Mouse (Mus musculus) macrophage (primary cell): Measurements from ENCODE around the gene Klhdc4. TPM values are rescaled to one million over a fixed set of nuclear protein-coding genes. Genes with fewer than 3 reads are reported as not detected.

Source experiments
- H3K27ac ChIP-seq: fragments of 350-480 bp; formaldehyde crosslinking; 2 replicates; pipeline ENCODE4 v1.9.0; 2021
- H3K36me3 ChIP-seq: fragments of 350-480 bp; formaldehyde crosslinking; 2 replicates; pipeline ENCODE4 v1.9.0; 2021; ENCODE audit errors: inconsistent target
- H3K4me3 ChIP-seq: fragments of 350-480 bp; formaldehyde crosslinking; 2 replicates; pipeline ENCODE4 v1.9.0; 2021; ENCODE audit errors: inconsistent target
- H3K79me2 ChIP-seq: fragments of 350-480 bp; formaldehyde crosslinking; 2 replicates; pipeline ENCODE4 v1.9.0; 2021; ENCODE audit errors: inconsistent target
- WGBS: methylation state at CpG from one replicate; pipeline ENCODE4 v1.1.7; 2026; ENCODE audit warnings: inconsistent platforms; ENCODE audit not compliant: missing documents; 5-methylcytosine and 5-hydroxymethylcytosine counted together
- polyA plus RNA-seq: library from polyadenylated mRNA; stranded (reverse); fragments of 250-400 nt; gene quantifications from 3 replicates; pipeline ENCODE4 v1.2.4, GENCODE M21; 2018; ENCODE audit warnings: inconsistent platforms

Gene Klhdc4
- polyA plus RNA-seq, 1 experiment from 2014 or later = 18.7 TPM

DNA sequence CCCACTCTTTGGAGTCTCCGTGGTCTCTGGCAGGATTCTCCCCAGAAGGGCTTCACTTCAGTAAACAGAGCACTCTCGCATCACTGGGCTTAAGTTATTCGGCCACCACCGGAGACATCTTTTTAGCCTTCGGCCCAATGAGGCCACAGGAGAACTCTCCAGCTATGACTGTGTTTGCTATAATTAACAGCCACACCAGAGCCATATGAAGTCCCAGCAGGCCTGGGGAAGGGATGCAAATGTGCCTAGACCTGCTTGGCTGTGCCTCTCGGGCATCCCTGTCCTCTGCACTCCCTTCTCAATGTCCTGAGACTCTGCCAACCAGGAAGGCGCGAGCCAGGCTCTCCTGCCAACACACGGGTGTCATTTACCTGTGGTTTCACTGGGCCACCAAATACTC, 28.0 kb upstream of the Klhdc4 start:
- WGBS = 89% methylated on average over 9 of the region's 9 CpGs
- no peak overlapping the region for H3K27ac ChIP-seq
- H3K4me3 ChIP-seq = no peak overlapping the region
- no peaks in the 10 kb centered on the region for H3K36me3 ChIP-seq
- H3K79me2 ChIP-seq = no peaks in the 10 kb centered on the region

- Histone ChIP-seq H3K79me2 (no peaks in the 10 kb centered on the region), H3K4me3 (no peak overlapping the region), H3K27ac (no peak overlapping the region), H3K36me3 (no peaks in the 10 kb centered on the region)
- 92% methylated on average over 14 of the region's 14 CpGs for WGBS
Observed at GRCm38 (mm10) chr8:121856071-121856746, 26.8 kb upstream of the Klhdc4 start.

DNA sequence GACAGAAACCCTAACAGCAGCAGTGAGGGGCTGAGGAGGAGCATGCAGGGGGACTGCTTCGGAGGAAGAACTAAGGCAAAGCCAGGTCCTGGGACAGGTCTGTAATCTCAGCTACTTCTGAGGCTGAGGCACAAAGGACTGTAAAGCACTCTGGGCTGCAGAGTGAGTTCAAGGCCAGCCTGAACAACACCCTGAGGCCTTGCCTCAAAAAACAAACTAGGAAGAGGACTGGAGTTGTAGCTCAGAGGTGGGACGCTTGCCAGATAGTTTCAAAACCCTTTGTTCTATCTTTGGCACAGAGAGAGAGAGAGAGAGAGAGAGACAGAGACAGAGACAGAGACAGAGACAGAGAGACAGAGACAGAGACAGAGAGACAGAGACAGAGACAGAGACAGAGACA, 24.2 kb upstream of the Klhdc4 start:
- 81% methylated on average over 2 of the region's 2 CpGs for WGBS
- no peak overlapping the region for H3K27ac ChIP-seq
- no peaks in the 10 kb centered on the region for H3K79me2 ChIP-seq
- no peak overlapping the region for H3K4me3 ChIP-seq
- no peaks in the 10 kb centered on the region for H3K36me3 ChIP-seq

GRCm38 (mm10) chr8:121852464-121852863, 23.1 kb upstream of the Klhdc4 start:
- no peaks in the 10 kb centered on the region for H3K79me2 ChIP-seq
- H3K4me3 ChIP-seq = no peak overlapping the region
- no peaks in the 10 kb centered on the region for H3K36me3 ChIP-seq
- 78% methylated on average over 7 of the region's 7 CpGs for WGBS
- no peak overlapping the region for H3K27ac ChIP-seq

DNA sequence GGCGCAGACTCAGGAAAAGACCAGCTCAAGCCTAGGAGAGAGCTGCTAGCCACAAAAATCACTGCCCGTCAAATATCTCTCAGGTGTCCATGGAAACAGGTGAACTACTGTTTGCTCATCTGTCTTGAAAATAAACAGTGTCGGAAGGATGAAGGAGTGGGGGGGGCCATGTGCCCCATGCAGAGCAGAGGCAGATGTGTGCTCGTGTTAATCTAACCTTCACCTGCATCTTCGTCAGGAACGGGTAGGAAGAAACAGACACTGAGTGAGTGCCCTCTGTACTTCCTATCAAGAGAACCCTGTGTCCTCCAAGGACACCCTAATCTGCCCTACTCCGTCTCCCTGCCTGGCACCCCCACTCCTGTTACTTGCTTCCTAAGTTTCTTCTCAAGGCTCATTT, 22.3 kb upstream of the Klhdc4 start:
- WGBS = 93% methylated on average over 7 of the region's 7 CpGs
- Histone ChIP-seq H3K79me2 (no peaks in the 10 kb centered on the region), H3K4me3 (no peak overlapping the region), H3K27ac (peak overlapping the region; percentile 59), H3K36me3 (no peaks in the 10 kb centered on the region)

GRCm38 (mm10) chr8:121850821-121851470, 21.6 kb upstream of the Klhdc4 start:
- Histone ChIP-seq H3K36me3 (no peaks in the 10 kb centered on the region), H3K4me3 (no peak overlapping the region), H3K79me2 (no peaks in the 10 kb centered on the region), H3K27ac (peak overlapping the region; percentile 59)
- WGBS = 9% methylated on average over 24 of the region's 24 CpGs

- H3K79me2 ChIP-seq = no peaks in the 10 kb centered on the region
- WGBS = 52% methylated on average over 10 of the region's 12 CpGs
- no peaks in the 10 kb centered on the region for H3K36me3 ChIP-seq
- no peak overlapping the region for H3K4me3 ChIP-seq
- H3K27ac ChIP-seq = peak overlapping the region; percentile 59
Observed at GRCm38 (mm10) chr8:121850436-121850820, 21.1 kb upstream of the Klhdc4 start.

DNA sequence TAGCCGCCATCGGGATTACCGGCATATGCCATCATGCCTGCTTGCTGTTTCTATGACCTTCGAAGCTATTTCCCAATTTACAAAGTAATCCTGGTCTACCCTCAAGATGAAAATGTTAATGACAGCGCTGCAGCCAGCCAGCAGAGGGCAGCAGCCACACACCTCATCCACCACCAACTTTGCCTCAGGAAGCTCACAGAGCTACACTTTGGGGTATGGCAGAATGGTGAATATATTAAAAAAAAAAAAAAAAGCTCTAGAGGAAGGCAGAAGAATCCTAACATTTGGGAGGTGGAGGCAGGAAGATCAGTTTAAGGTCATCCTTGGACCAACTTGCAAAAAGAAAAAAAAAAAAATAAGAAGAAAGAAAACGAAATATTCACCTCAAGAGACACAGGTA, 20.6 kb upstream of the Klhdc4 start:
- Histone ChIP-seq H3K27ac (no peak overlapping the region), H3K36me3 (no peaks in the 10 kb centered on the region), H3K4me3 (no peak overlapping the region), H3K79me2 (no peaks in the 10 kb centered on the region)
- WGBS = 14% methylated on average over 6 of the region's 6 CpGs

- no peak overlapping the region for H3K27ac ChIP-seq
- H3K79me2 ChIP-seq = no peaks in the 10 kb centered on the region
- H3K4me3 ChIP-seq = no peak overlapping the region
- 76% methylated on average over 8 of the region's 9 CpGs for WGBS
- no peaks in the 10 kb centered on the region for H3K36me3 ChIP-seq
Observed at GRCm38 (mm10) chr8:121849303-121849702, 19.9 kb upstream of the Klhdc4 start.

DNA sequence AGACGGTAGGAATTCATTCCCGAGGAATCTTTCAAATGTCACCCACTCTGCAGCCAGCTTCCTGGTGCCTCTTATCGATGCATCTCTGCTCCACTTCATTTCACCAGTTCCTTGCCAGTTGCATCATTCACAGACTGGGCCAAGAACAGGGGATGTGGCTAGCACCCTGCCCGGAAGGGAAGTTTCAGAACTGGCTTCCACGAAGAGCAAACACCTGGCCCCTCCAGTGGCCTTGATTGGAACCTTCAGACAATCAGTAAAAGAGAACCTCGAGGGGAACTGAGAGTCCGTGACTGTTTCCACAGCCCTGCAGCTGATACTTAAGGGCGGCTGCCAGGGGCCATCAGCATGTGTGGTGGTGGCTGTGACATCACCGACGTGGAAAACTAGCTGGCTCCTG, 19.1 kb upstream of the Klhdc4 start:
- Histone ChIP-seq H3K4me3 (no peak overlapping the region), H3K27ac (no peak overlapping the region), H3K36me3 (no peaks in the 10 kb centered on the region), H3K79me2 (no peaks in the 10 kb centered on the region)
- WGBS = 10% methylated on average over 10 of the region's 10 CpGs

- H3K27ac ChIP-seq = no peak overlapping the region
- WGBS = 88% methylated on average over 6 of the region's 6 CpGs
- no peaks in the 10 kb centered on the region for H3K36me3 ChIP-seq
- H3K79me2 ChIP-seq = no peaks in the 10 kb centered on the region
- no peak overlapping the region for H3K4me3 ChIP-seq
Observed at GRCm38 (mm10) chr8:121847987-121848386, 18.6 kb upstream of the Klhdc4 start.

- H3K79me2 ChIP-seq = no peaks in the 10 kb centered on the region
- H3K27ac ChIP-seq = no peak overlapping the region
- H3K4me3 ChIP-seq = no peak overlapping the region
- 41% methylated on average over 10 of the region's 10 CpGs for WGBS
- no peaks in the 10 kb centered on the region for H3K36me3 ChIP-seq
Observed at GRCm38 (mm10) chr8:121847261-121847822, 18.0 kb upstream of the Klhdc4 start.

GRCm38 (mm10) chr8:121846815-121847214, 17.4 kb upstream of the Klhdc4 start:
- no peak overlapping the region for H3K4me3 ChIP-seq
- no peaks in the 10 kb centered on the region for H3K79me2 ChIP-seq
- no peak overlapping the region for H3K27ac ChIP-seq
- no peaks in the 10 kb centered on the region for H3K36me3 ChIP-seq

GRCm38 (mm10) chr8:121844765-121845164, 15.4 kb upstream of the Klhdc4 start:
- H3K27ac ChIP-seq = no peak overlapping the region
- no peak overlapping the region for H3K4me3 ChIP-seq
- H3K79me2 ChIP-seq = no peaks in the 10 kb centered on the region
- 46% methylated on average over 5 of the region's 7 CpGs for WGBS
- H3K36me3 ChIP-seq = no peaks in the 10 kb centered on the region

DNA sequence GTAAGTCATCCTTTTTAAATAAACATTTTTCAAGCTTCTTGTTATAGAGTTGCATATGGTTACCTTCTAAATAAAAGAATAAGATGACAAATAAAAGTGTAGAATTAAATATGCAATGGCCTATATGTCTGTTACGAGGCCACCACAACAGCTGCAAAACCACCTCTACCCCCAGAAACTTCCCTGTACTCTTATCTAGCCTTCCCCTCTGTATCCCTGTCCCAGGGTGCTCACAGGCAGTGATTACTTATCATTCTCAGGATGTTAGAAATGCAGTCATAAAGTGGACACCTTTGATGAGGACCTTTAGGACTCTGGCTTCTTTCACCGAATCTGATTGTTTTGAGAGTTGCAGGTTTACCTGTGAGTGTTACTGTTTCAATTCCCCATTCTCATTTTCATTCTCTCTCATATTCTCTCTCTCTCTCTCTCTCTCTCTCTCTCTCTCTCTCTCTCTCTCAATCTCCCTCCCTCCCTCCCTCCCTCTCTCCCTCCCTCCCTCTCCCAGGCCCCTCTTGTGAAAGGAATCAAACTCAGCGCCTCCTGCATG, 13.9 kb upstream of the Klhdc4 start:
- H3K36me3 ChIP-seq = no peaks in the 10 kb centered on the region
- no peak overlapping the region for H3K4me3 ChIP-seq
- H3K27ac ChIP-seq = no peak overlapping the region
- no peaks in the 10 kb centered on the region for H3K79me2 ChIP-seq
- 76% methylated on average over 3 of the region's 3 CpGs for WGBS
